Mouse (Mus musculus) limb, embryonic 14.5 days (tissue): ENCODE measurements around the gene Nrxn3. TPM values are rescaled to one million over a fixed set of nuclear protein-coding genes. Genes with fewer than 3 reads are reported as not detected.

Experiments used
- ATAC-seq: fragments of 200-750 bp; cut with Nextera tagmentation; 2 replicates; pipeline ENCODE4 v1.8.0; 2017; ENCODE audit warnings: low read depth, moderate number of reproducible peaks, moderate TSS enrichment; ENCODE audit not compliant: low FRiP score
- DNase-seq: peaks from one replicate; pipeline ENCODE4 v3.0.0-alpha.2; 2015; ENCODE audit warnings: low spot score
- H3K27ac ChIP-seq: fragments of 300-500 bp; sonication (generic); replicated peaks from 2 replicates; pipeline ENCODE4 v1.5.1; 2014; ENCODE audit warnings: low read depth, mild to moderate bottlenecking, low read length, moderate library complexity, mixed read lengths
- H3K27me3 ChIP-seq: fragments of 300-500 bp; sonication (generic); 2 replicates; pipeline ENCODE4 v1.6.1; 2014; ENCODE audit warnings: low read length, mixed read lengths; ENCODE audit not compliant: control insufficient read depth, insufficient read depth
- H3K36me3 ChIP-seq: fragments of 300-500 bp; sonication (generic); 2 replicates; pipeline ENCODE4 v1.6.1; 2014; ENCODE audit warnings: mild to moderate bottlenecking, low read length, moderate library complexity, mixed read lengths; ENCODE audit not compliant: control insufficient read depth, insufficient read depth
- H3K4me1 ChIP-seq: fragments of 300-500 bp; sonication (generic); 2 replicates; pipeline ENCODE4 v1.6.1; 2014; ENCODE audit warnings: antibody characterized with exemption, low read length, mixed read lengths; ENCODE audit not compliant: control insufficient read depth, insufficient read depth
- H3K4me2 ChIP-seq: fragments of 300-500 bp; sonication (generic); replicated peaks from 2 replicates; pipeline ENCODE4 v1.6.1; 2014; ENCODE audit warnings: low read depth, mild to moderate bottlenecking, low read length, moderate library complexity; ENCODE audit not compliant: severe bottlenecking
- H3K4me3 ChIP-seq: fragments of 300-500 bp; sonication (generic); replicated peaks from 2 replicates; pipeline ENCODE4 v1.5.1; 2014; ENCODE audit warnings: low read length
- H3K9ac ChIP-seq: fragments of 300-500 bp; sonication (generic); 2 replicates; pipeline ENCODE4 v1.6.1; 2014; ENCODE audit warnings: mild to moderate bottlenecking, low read depth, low read length, moderate library complexity; ENCODE audit not compliant: severe bottlenecking
- H3K9me3 ChIP-seq: fragments of 300-500 bp; sonication (generic); 2 replicates; pipeline ENCODE4 v1.6.1; 2016; ENCODE audit warnings: low read length; ENCODE audit not compliant: control insufficient read depth
- POLR2A ChIP-seq: fragments of 200-500 bp; IDR thresholded peaks from 2 replicates; pipeline ENCODE4 v1.8.0; 2012; ENCODE audit warnings: inconsistent platforms, mild to moderate bottlenecking, moderate library complexity, borderline replicate concordance; ENCODE audit not compliant: insufficient read depth, insufficient read length; ENCODE audit errors: extremely low read depth
- WGBS: fragments of 180-500 bp; shearing (Covaris S2); extraction: QIAGEN DNeasy Blood & Tissue Kit; methylation state at CpG from one replicate; pipeline ENCODE4 v1.1.7; 2014; 5-methylcytosine and 5-hydroxymethylcytosine counted together
- polyA plus RNA-seq, 2 experiments: library from polyadenylated mRNA; depleted of rRNA in 1 of 2; stranded (reverse) in 1 of 2; unstranded in 1 of 2; fragments of >200 nt; fragmentation: Nextera tagmentation in 1 of 2; extraction: Ambion mirVana in 1 of 2; gene quantifications; 2 replicates each; pipeline versions ENCODE4 v1.2.1 to v1.2.3; 2012 to 2014

The Nrxn3 gene
- polyA plus RNA-seq, 2 experiments = 0.74 to 1.4 TPM

GRCm38 (mm10) chr12:89134333-89134732, 411.7 kb downstream of the Nrxn3 start:
- no peak for DNase-seq
- no peak for ATAC-seq
- 82% methylated on average over 2 of the region's 2 CpGs for WGBS

GRCm38 (mm10) chr12:89134774-89135307, 412.2 kb downstream of the Nrxn3 start:
- TF ChIP-seq POLR2A = no peak
- 74% methylated on average over 8 of the region's 8 CpGs for WGBS
- ATAC-seq = no peak
- H3K36me3 ChIP-seq = no peaks in the 10 kb centered on the region
- no peak overlapping the region for H3K4me3 ChIP-seq
- no peak overlapping the region for H3K4me2 ChIP-seq
- no peaks in the 10 kb centered on the region for H3K4me1 ChIP-seq
- no peak overlapping the region for H3K27ac ChIP-seq
- no peak for DNase-seq
- H3K9ac ChIP-seq = no peak overlapping the region
- no peaks in the 10 kb centered on the region for H3K27me3 ChIP-seq
- no peaks in the 10 kb centered on the region for H3K9me3 ChIP-seq

More at GRCm38 (mm10) chr12:89134333-89134732, 411.7 kb downstream of the Nrxn3 start:
- no peak overlapping the region for H3K4me3 ChIP-seq
- H3K36me3 ChIP-seq = no peaks in the 10 kb centered on the region
- no peaks in the 10 kb centered on the region for H3K9me3 ChIP-seq
- H3K27ac ChIP-seq = no peak overlapping the region
- H3K4me2 ChIP-seq = no peak overlapping the region
- no peaks in the 10 kb centered on the region for H3K4me1 ChIP-seq
- no peaks in the 10 kb centered on the region for H3K27me3 ChIP-seq
- TF ChIP-seq POLR2A = no peak
- no peak overlapping the region for H3K9ac ChIP-seq

- 21% methylated on average over 3 of the region's 3 CpGs for WGBS
- no peaks in the 10 kb centered on the region for H3K27me3 ChIP-seq
- H3K27ac ChIP-seq = no peak overlapping the region
- no peak for TF ChIP-seq POLR2A
- no peak overlapping the region for H3K9ac ChIP-seq
- no peaks in the 10 kb centered on the region for H3K4me1 ChIP-seq
- no peaks in the 10 kb centered on the region for H3K36me3 ChIP-seq
- H3K9me3 ChIP-seq = no peaks in the 10 kb centered on the region
- DNase-seq = no peak
- H3K4me2 ChIP-seq = no peak overlapping the region
- ATAC-seq = no peak
- H3K4me3 ChIP-seq = no peak overlapping the region
Measured at GRCm38 (mm10) chr12:89148974-89149411, 426.3 kb downstream of the Nrxn3 start.

- Histone ChIP-seq H3K9ac (no peak overlapping the region), H3K4me1 (no peaks in the 10 kb centered on the region), H3K4me2 (no peak overlapping the region), H3K36me3 (no peaks in the 10 kb centered on the region), H3K27me3 (no peaks in the 10 kb centered on the region), H3K27ac (no peak overlapping the region), H3K4me3 (no peak overlapping the region), H3K9me3 (no peaks in the 10 kb centered on the region)
- ATAC-seq (no peak), DNase-seq (no peak)
- 65% methylated on average over 2 of the region's 2 CpGs for WGBS
- TF ChIP-seq POLR2A = no peak
Measured at GRCm38 (mm10) chr12:89149455-89149854, 426.8 kb downstream of the Nrxn3 start.

- no peaks in the 10 kb centered on the region for H3K9me3 ChIP-seq
- H3K27ac ChIP-seq = no peak overlapping the region
- TF ChIP-seq POLR2A = no peak
- no peaks in the 10 kb centered on the region for H3K27me3 ChIP-seq
- 78% methylated on average over 9 of the region's 9 CpGs for WGBS
- H3K4me3 ChIP-seq = no peak overlapping the region
- no peak for DNase-seq
- H3K4me1 ChIP-seq = no peaks in the 10 kb centered on the region
- no peak for ATAC-seq
- H3K9ac ChIP-seq = no peak overlapping the region
- H3K36me3 ChIP-seq = no peaks in the 10 kb centered on the region
- H3K4me2 ChIP-seq = no peak overlapping the region
Measured at GRCm38 (mm10) chr12:89156086-89156757, 433.5 kb downstream of the Nrxn3 start.
